8 mouse cellular contexts compared by ENCODE assay signal in genomic region chr15:82341675-82342542, GRCm38 (mm10). TPM values are rescaled to one million over a fixed set of nuclear protein-coding genes. Genes with fewer than 3 reads are reported as not detected.
DNase-seq lines count a peak whose midpoint lies in the region; ATAC-seq and TF ChIP-seq lines count a peak whose summit lies in the region.

No protein-coding gene starts in this region.

- H3K9ac ChIP-seq in MEL (ENCODE audit: control insufficient read depth, low read depth, low read length, poor library complexity, severe bottlenecking): peak overlapping the region; percentile 94
- no peak overlapping the region for H3K9ac ChIP-seq in hindbrain, embryonic 12.5 days
- H3K9ac ChIP-seq in midbrain, embryonic 12.5 days (replicated peaks): peak overlapping the region; percentile 53; the same call in 1 of the 2 replicates

- H3K79me2 ChIP-seq in MEL (ENCODE audit: control insufficient read depth, insufficient read depth, low read length, poor library complexity): peaks cover 35% of the 10 kb centered on the region

- TF ChIP-seq RAD21 in MEL (IDR thresholded peaks at IDR 0.05; ENCODE audit: low read depth, low read length): no peak

- 33% methylated on average over 15 of the region's 15 CpGs for WGBS in heart, embryonic 10.5 days
- 69% methylated on average over 15 of the region's 15 CpGs for WGBS in hindbrain, embryonic 12.5 days
- WGBS in midbrain, embryonic 12.5 days: 68% methylated on average over 15 of the region's 15 CpGs

- DNase-seq in heart, embryonic 10.5 days (ENCODE audit: low spot score): peak; percentile 93
- no peak for DNase-seq in heart, postnatal 36 days
- DNase-seq in MEL (ENCODE audit: low read depth, low spot score): peak; percentile 99
- no peak for DNase-seq in urinary bladder, postnatal 25 days (ENCODE audit: low spot score)
- DNase-seq in embryo, embryonic 10 days (ENCODE audit: low spot score): no peak
- DNase-seq in cerebellum, adult 18-20 months: no peak

- peaks cover 7% of the 10 kb centered on the region; the same call in 1 of the 2 replicates for H3K36me3 ChIP-seq in heart, embryonic 10.5 days
- H3K36me3 ChIP-seq in MEL (ENCODE audit: control insufficient read depth in 1 of 2, insufficient read depth in 2 of 2, low read length in 2 of 2): peaks cover 0 to 42% of the 10 kb centered on the region in 2 experiments; a peak in 2 of 4 replicates
- no peaks in the 10 kb centered on the region for H3K36me3 ChIP-seq in hindbrain, embryonic 12.5 days
- no peaks in the 10 kb centered on the region for H3K36me3 ChIP-seq in midbrain, embryonic 12.5 days

- ATAC-seq in hindbrain, embryonic 12.5 days (ENCODE audit: low FRiP score): no peak
- ATAC-seq in midbrain, embryonic 12.5 days (ENCODE audit: low FRiP score, low read depth): no peak

- peak overlapping the region; percentile 54 for H3K4me2 ChIP-seq in hindbrain, embryonic 12.5 days (replicated peaks)
- peak overlapping the region; percentile 53; the same call in 1 of the 2 replicates for H3K4me2 ChIP-seq in midbrain, embryonic 12.5 days (replicated peaks)

- peaks cover 6% of the 10 kb centered on the region for H3K27me3 ChIP-seq in heart, embryonic 10.5 days (ENCODE audit: insufficient read depth, poor library complexity, severe bottlenecking)
- H3K27me3 ChIP-seq in MEL (ENCODE audit: control insufficient read depth in 1 of 2, insufficient read depth in 2 of 2, low read length in 2 of 2): no peaks in the 10 kb centered on the region
- H3K27me3 ChIP-seq in hindbrain, embryonic 12.5 days: peaks cover 23% of the 10 kb centered on the region
- H3K27me3 ChIP-seq in midbrain, embryonic 12.5 days: peaks cover 30% of the 10 kb centered on the region

- H3K4me3 ChIP-seq in heart, embryonic 10.5 days: peak overlapping the region; percentile 62
- peak overlapping the region; percentile 78 to 79 for H3K4me3 ChIP-seq in MEL (ENCODE audit: control insufficient read depth in 1 of 2, insufficient read depth in 1 of 2, low read depth in 2 of 2, low read length in 2 of 2)
- H3K4me3 ChIP-seq in hindbrain, embryonic 12.5 days: peak overlapping the region; percentile 34
- H3K4me3 ChIP-seq in midbrain, embryonic 12.5 days: 0 out of 2 replicates have a peak overlapping the region, but pooled peaks have one; percentile 37

- H3K4me1 ChIP-seq in heart, embryonic 10.5 days: peaks cover 51% of the 10 kb centered on the region
- peaks cover 16 to 50% of the 10 kb centered on the region in 2 experiments for H3K4me1 ChIP-seq in MEL (ENCODE audit: control insufficient read depth in 1 of 2, insufficient read depth in 2 of 2, low read length in 2 of 2)
- H3K4me1 ChIP-seq in hindbrain, embryonic 12.5 days: peaks cover 27% of the 10 kb centered on the region
- H3K4me1 ChIP-seq in midbrain, embryonic 12.5 days: peaks cover 24% of the 10 kb centered on the region

- peak overlapping the region; percentile 91 for H3K27ac ChIP-seq in heart, embryonic 10.5 days
- H3K27ac ChIP-seq in MEL (ENCODE audit: control insufficient read depth, low read depth, low read length): peak overlapping the region; percentile 99
- H3K27ac ChIP-seq in hindbrain, embryonic 12.5 days: 0 out of 2 replicates have a peak overlapping the region, but pooled peaks have one; percentile 13
- H3K27ac ChIP-seq in midbrain, embryonic 12.5 days (replicated peaks): peak overlapping the region; percentile 46

- peak in 1 of 2 experiments; percentile 89; a peak in 3 of 4 replicates for TF ChIP-seq POLR2A in MEL (IDR thresholded peaks at IDR 0.05; ENCODE audit: control insufficient read depth in 1 of 2, insufficient read depth in 1 of 2, low read depth in 1 of 2, low read length in 2 of 2, poor library complexity in 1 of 2)

- TF ChIP-seq EP300 in MEL (IDR thresholded peaks at IDR 0.05; ENCODE audit: low read depth in 1 of 2, low read length in 2 of 2): peak; percentile 99 to 100

- no peak for TF ChIP-seq CTCF in MEL (IDR thresholded peaks at IDR 0.05 in 2 of 3, conservative IDR thresholded peaks at IDR 0.05 in 1 of 3; ENCODE audit: control insufficient read depth in 1 of 3, insufficient read depth in 1 of 3, low read depth in 2 of 3, low read length in 3 of 3, poor library complexity in 1 of 3, severe bottlenecking in 1 of 3)

- no peaks in the 10 kb centered on the region for H3K9me3 ChIP-seq in heart, embryonic 10.5 days
- no peaks in the 10 kb centered on the region for H3K9me3 ChIP-seq in MEL (replicated peaks; ENCODE audit: insufficient read depth, low read length)
- no peaks in the 10 kb centered on the region for H3K9me3 ChIP-seq in hindbrain, embryonic 12.5 days (replicated peaks)
- H3K9me3 ChIP-seq in midbrain, embryonic 12.5 days: no peaks in the 10 kb centered on the region

- intact Hi-C loops in heart, postnatal 36 days (cut with DNase I): no loop called here

TF ChIP-seq in MEL, 35 proteins besides CTCF, POLR2A, EP300 and RAD21 (continues in another document):
- TF ChIP-seq ZMIZ1 (IDR thresholded peaks at IDR 0.05; ENCODE audit: low read depth, low read length) (peak; percentile 90), NELFE (IDR thresholded peaks at IDR 0.05; ENCODE audit: low read depth, low read length) (peak; percentile 88), CHD2 (IDR thresholded peaks at IDR 0.05; ENCODE audit: low read length) (peak; percentile 45), CHD1 (IDR thresholded peaks at IDR 0.05; ENCODE audit: low read depth, low read length) (peak; percentile 30; the same call in 1 of the 2 replicates), E2F4 (IDR thresholded peaks at IDR 0.05; ENCODE audit: borderline replicate concordance, low read depth, low read length) (no peak), ZC3H11A (IDR thresholded peaks at IDR 0.05; ENCODE audit: low read depth, low read length) (no peak), ZNF384 (IDR thresholded peaks at IDR 0.05; ENCODE audit: low read depth, low read length) (peak; percentile 42; the same call in 1 of the 2 replicates), ZKSCAN1 (IDR thresholded peaks at IDR 0.05; ENCODE audit: low read depth, low read length) (no peak), HCFC1 (IDR thresholded peaks at IDR 0.05; ENCODE audit: low read depth, low read length) (peak; percentile 75), MYB (IDR thresholded peaks at IDR 0.05; ENCODE audit: low read depth, low read length) (peak; percentile 82), JUND (IDR thresholded peaks at IDR 0.05; ENCODE audit: low read depth, low read length) (peak; percentile 89), NRF1 (IDR thresholded peaks at IDR 0.05; ENCODE audit: insufficient read depth, low read depth, low read length, poor library complexity, severe bottlenecking) (no peak), POLR2AphosphoS5 (IDR thresholded peaks at IDR 0.05; ENCODE audit: borderline replicate concordance, low read depth, low read length) (peak; percentile 30; the same call in 1 of the 2 replicates), GATA1 (IDR thresholded peaks at IDR 0.05; ENCODE audit: low read depth, low read length) (peak; percentile 100)

RNA-seq across cellular contexts. Expression of gene Smdt1, which starts 3.1 kb away (rescaled TPM):
- polyA plus RNA-seq in heart, embryonic 10.5 days (2016; fragmentation: Nextera tagmentation; extraction: Ambion mirVana): 294 and 304 TPM in 2 replicates
- 100 to 1,000 TPM; 192 to 202 TPM for total RNA-seq in heart, postnatal 36 days (2021)
- total RNA-seq in MEL (2012; rRNA removed): 111 and 132 TPM in 2 replicates
- 100 to 1,000 TPM in 1 of 2 experiments, not detected in 1; 159 TPM for polyA plus RNA-seq in MEL (2012; ENCODE audit: insufficient read depth in 1 of 2, insufficient read length in 2 of 2, low read depth in 1 of 2, low replicate concordance in 2 of 2, missing spikeins in 1 of 2)
- polyA plus RNA-seq in hindbrain, embryonic 12.5 days (2016; fragmentation: Nextera tagmentation; extraction: Ambion mirVana): 250 and 259 TPM in 2 replicates
- 248 and 261 TPM in 2 replicates for polyA plus RNA-seq in midbrain, embryonic 12.5 days (2016; fragmentation: Nextera tagmentation; extraction: Ambion mirVana)

RNA-seq across cellular contexts. Expression of gene Pheta2, which starts 3.2 kb away (rescaled TPM):
- 11.1 and 12.0 TPM in 2 replicates for polyA plus RNA-seq in heart, embryonic 10.5 days (2016; fragmentation: Nextera tagmentation; extraction: Ambion mirVana)
- total RNA-seq in heart, postnatal 36 days (2021): 1 to 10 TPM in 1 of 2 experiments, under 1 TPM in 1; 0.76 to 1.6 TPM
- 25.1 and 34.9 TPM in 2 replicates for total RNA-seq in MEL (2012; rRNA removed)
- polyA plus RNA-seq in MEL (2012; ENCODE audit: insufficient read depth in 1 of 2, insufficient read length in 2 of 2, low read depth in 1 of 2, low replicate concordance in 2 of 2, missing spikeins in 1 of 2): 10 to 100 TPM in 1 of 2 experiments, not detected in 1; 39.3 TPM
- polyA plus RNA-seq in hindbrain, embryonic 12.5 days (2016; fragmentation: Nextera tagmentation; extraction: Ambion mirVana): 5.3 and 6.2 TPM in 2 replicates
- polyA plus RNA-seq in midbrain, embryonic 12.5 days (2016; fragmentation: Nextera tagmentation; extraction: Ambion mirVana): 3.3 and 4.1 TPM in 2 replicates

RNA-seq across cellular contexts. Expression of gene Naga, which starts 3.2 kb away (rescaled TPM):
- polyA plus RNA-seq in heart, embryonic 10.5 days (2016; fragmentation: Nextera tagmentation; extraction: Ambion mirVana): 28.4 and 32.3 TPM in 2 replicates
- 10 to 100 TPM; 28.3 to 34.2 TPM for total RNA-seq in heart, postnatal 36 days (2021)
- 23.9 and 26.4 TPM in 2 replicates for total RNA-seq in MEL (2012; rRNA removed)
- 10 to 100 TPM in 1 of 2 experiments, not detected in 1; 59.5 TPM for polyA plus RNA-seq in MEL (2012; ENCODE audit: insufficient read depth in 1 of 2, insufficient read length in 2 of 2, low read depth in 1 of 2, low replicate concordance in 2 of 2, missing spikeins in 1 of 2)
- polyA plus RNA-seq in hindbrain, embryonic 12.5 days (2016; fragmentation: Nextera tagmentation; extraction: Ambion mirVana): 26.7 and 29.7 TPM in 2 replicates
- 24.0 and 24.9 TPM in 2 replicates for polyA plus RNA-seq in midbrain, embryonic 12.5 days (2016; fragmentation: Nextera tagmentation; extraction: Ambion mirVana)

RNA-seq across cellular contexts. Expression of gene Ndufa6, which starts 12.2 kb away (rescaled TPM):
- 351 and 390 TPM in 2 replicates for polyA plus RNA-seq in heart, embryonic 10.5 days (2016; fragmentation: Nextera tagmentation; extraction: Ambion mirVana)
- 100 to 1,000 TPM; 702 to 740 TPM for total RNA-seq in heart, postnatal 36 days (2021)
- 377 and 417 TPM in 2 replicates for total RNA-seq in MEL (2012; rRNA removed)
- 100 to 1,000 TPM in 1 of 2 experiments, not detected in 1; 235 TPM for polyA plus RNA-seq in MEL (2012; ENCODE audit: insufficient read depth in 1 of 2, insufficient read length in 2 of 2, low read depth in 1 of 2, low replicate concordance in 2 of 2, missing spikeins in 1 of 2)
- 266 and 295 TPM in 2 replicates for polyA plus RNA-seq in hindbrain, embryonic 12.5 days (2016; fragmentation: Nextera tagmentation; extraction: Ambion mirVana)
- polyA plus RNA-seq in midbrain, embryonic 12.5 days (2016; fragmentation: Nextera tagmentation; extraction: Ambion mirVana): 277 and 315 TPM in 2 replicates

RNA-seq across cellular contexts. Expression of gene Cyp2d22, which starts 38.2 kb away (rescaled TPM):
- polyA plus RNA-seq in heart, embryonic 10.5 days (2016; fragmentation: Nextera tagmentation; extraction: Ambion mirVana): 3.2 and 3.9 TPM in 2 replicates
- total RNA-seq in heart, postnatal 36 days (2021): 10 to 100 TPM; 25.6 to 25.8 TPM
- not detected in 2 replicates for total RNA-seq in MEL (2012; rRNA removed)
- under 1 TPM in 1 of 2 experiments, not detected in 1; 0.10 TPM for polyA plus RNA-seq in MEL (2012; ENCODE audit: insufficient read depth in 1 of 2, insufficient read length in 2 of 2, low read depth in 1 of 2, low replicate concordance in 2 of 2, missing spikeins in 1 of 2)
- 4.0 and 4.8 TPM in 2 replicates for polyA plus RNA-seq in hindbrain, embryonic 12.5 days (2016; fragmentation: Nextera tagmentation; extraction: Ambion mirVana)
- polyA plus RNA-seq in midbrain, embryonic 12.5 days (2016; fragmentation: Nextera tagmentation; extraction: Ambion mirVana): 2.3 and 2.8 TPM in 2 replicates

Comparison
In these comparisons a context has a peak if more than half of its experiments do, and no peak if none do; other contexts are left out.
1. DNase-seq: peak in heart, embryonic 10.5 days (single experiment) and MEL (single experiment); none in heart, postnatal 36 days (0 of 2), urinary bladder, postnatal 25 days (single experiment), embryo, embryonic 10 days (single experiment) and cerebellum, adult 18-20 months (0 of 2).
2. H3K27ac ChIP-seq: peak in every context shown above with its lines; median percentile 99 in MEL; 91 in heart, embryonic 10.5 days; 46 in midbrain, embryonic 12.5 days; 13 in hindbrain, embryonic 12.5 days.
3. Peak in every context shown above with its lines, with median percentiles within 50 percentile points of each other: H3K4me3 ChIP-seq.